Mouse (Mus musculus) kidney, embryonic 16.5 days (tissue): ENCODE data around the gene Pitpnm2. TPM values are rescaled to one million over a fixed set of nuclear protein-coding genes. Genes with fewer than 3 reads are reported as not detected.

ENCODE experiments used
- ATAC-seq: fragments of 200-750 bp; cut with Nextera tagmentation; 2 replicates; pipeline ENCODE4 v1.8.0; 2017; ENCODE audit warnings: moderate TSS enrichment; ENCODE audit not compliant: low FRiP score, low TSS enrichment
- H3K27ac ChIP-seq: fragments of 300-500 bp; sonication (generic); 2 replicates; pipeline ENCODE4 v1.5.1; 2014; ENCODE audit warnings: low read length
- H3K27me3 ChIP-seq: fragments of 300-500 bp; sonication (generic); 2 replicates; pipeline ENCODE4 v1.6.1; 2014; ENCODE audit warnings: low read length, control low read depth, mixed read lengths; ENCODE audit not compliant: insufficient read depth
- H3K36me3 ChIP-seq: fragments of 300-500 bp; sonication (generic); 2 replicates; pipeline ENCODE4 v1.6.1; 2014; ENCODE audit warnings: low read length, control low read depth, mixed read lengths; ENCODE audit not compliant: insufficient read depth
- H3K4me1 ChIP-seq: fragments of 300-500 bp; sonication (generic); 2 replicates; pipeline ENCODE4 v1.6.1; 2014; ENCODE audit warnings: low read length, control low read depth, mixed read lengths; ENCODE audit not compliant: insufficient read depth
- H3K4me2 ChIP-seq: fragments of 300-500 bp; sonication (generic); replicated peaks from 2 replicates; pipeline ENCODE4 v1.6.1; 2014; ENCODE audit warnings: low read depth, low read length
- H3K4me3 ChIP-seq: fragments of 300-500 bp; sonication (generic); 2 replicates; pipeline ENCODE4 v1.5.1; 2014; ENCODE audit warnings: mild to moderate bottlenecking, low read length
- H3K9ac ChIP-seq: fragments of 300-500 bp; sonication (generic); replicated peaks from 2 replicates; pipeline ENCODE4 v1.6.1; 2014; ENCODE audit warnings: low read length
- H3K9me3 ChIP-seq: fragments of 300-500 bp; sonication (generic); 2 replicates; pipeline ENCODE4 v1.6.1; 2016; ENCODE audit warnings: low read length, control low read depth
- WGBS: fragments of 180-500 bp; shearing (Covaris S2); extraction: QIAGEN DNeasy Blood & Tissue Kit; methylation state at CpG from one replicate; pipeline ENCODE4 v1.1.7; 2014; 5-methylcytosine and 5-hydroxymethylcytosine counted together
- polyA plus RNA-seq: library from polyadenylated mRNA; unstranded; fragments of >200 nt; fragmentation: Nextera tagmentation; extraction: Ambion mirVana; gene quantifications from 2 replicates; pipeline ENCODE4 v1.2.1, GENCODE M21; 2015

Gene Pitpnm2
- polyA plus RNA-seq, 1 experiment from 2014 or later, result 4.1 TPM

GRCm38 (mm10) chr5:124082941-124083688, 166.4 kb downstream of the Pitpnm2 start:
- no peak overlapping the region for H3K4me2 ChIP-seq
- no peaks in the 10 kb centered on the region for H3K36me3 ChIP-seq
- no peaks in the 10 kb centered on the region for H3K9me3 ChIP-seq
- H3K27me3 ChIP-seq, result no peaks in the 10 kb centered on the region
- no peak for ATAC-seq
- peaks cover 3% of the 10 kb centered on the region; the same call in 1 of the 2 replicates for H3K4me1 ChIP-seq
- no peak overlapping the region for H3K9ac ChIP-seq
- WGBS, result 89% methylated on average over 17 of the region's 17 CpGs
- H3K4me3 ChIP-seq, result no peak overlapping the region
- no peak overlapping the region for H3K27ac ChIP-seq

GRCm38 (mm10) chr5:124082447-124082846, 167.1 kb downstream of the Pitpnm2 start:
- WGBS, result 82% methylated on average over 10 of the region's 10 CpGs
- ATAC-seq, result no peak

GRCm38 (mm10) chr5:124079880-124080279, 169.7 kb downstream of the Pitpnm2 start:
- Histone ChIP-seq H3K4me1 (peaks cover 20% of the 10 kb centered on the region), H3K4me2 (no peak overlapping the region), H3K36me3 (no peaks in the 10 kb centered on the region), H3K27me3 (no peaks in the 10 kb centered on the region), H3K9me3 (no peaks in the 10 kb centered on the region), H3K4me3 (no peak overlapping the region), H3K27ac (no peak overlapping the region), H3K9ac (no peak overlapping the region)
- no peak for ATAC-seq
- 92% methylated on average over 17 of the region's 17 CpGs for WGBS

More at GRCm38 (mm10) chr5:124082447-124082846, 167.1 kb downstream of the Pitpnm2 start:
- Histone ChIP-seq H3K27me3 (no peaks in the 10 kb centered on the region), H3K4me1 (peaks cover 3% of the 10 kb centered on the region; the same call in 1 of the 2 replicates), H3K4me3 (no peak overlapping the region), H3K9me3 (no peaks in the 10 kb centered on the region), H3K9ac (no peak overlapping the region), H3K4me2 (no peak overlapping the region), H3K27ac (no peak overlapping the region), H3K36me3 (no peaks in the 10 kb centered on the region)

- 64% methylated on average over 9 of the region's 9 CpGs for WGBS
- no peaks in the 10 kb centered on the region for H3K36me3 ChIP-seq
- no peaks in the 10 kb centered on the region for H3K9me3 ChIP-seq
- no peak overlapping the region for H3K4me2 ChIP-seq
- no peak overlapping the region for H3K27ac ChIP-seq
- H3K4me3 ChIP-seq, result no peak overlapping the region
- no peak for ATAC-seq
- H3K27me3 ChIP-seq, result no peaks in the 10 kb centered on the region
- H3K4me1 ChIP-seq, result peaks cover 26% of the 10 kb centered on the region
- H3K9ac ChIP-seq, result no peak overlapping the region
Measured at GRCm38 (mm10) chr5:124078794-124079416, 170.7 kb downstream of the Pitpnm2 start.

GRCm38 (mm10) chr5:124077856-124078460, 171.6 kb downstream of the Pitpnm2 start:
- Histone ChIP-seq H3K9me3 (no peaks in the 10 kb centered on the region), H3K4me3 (no peak overlapping the region), H3K4me1 (peaks cover 36% of the 10 kb centered on the region), H3K27me3 (no peaks in the 10 kb centered on the region), H3K4me2 (no peak overlapping the region), H3K27ac (no peak overlapping the region), H3K9ac (no peak overlapping the region; the same call in 1 of the 2 replicates), H3K36me3 (no peaks in the 10 kb centered on the region)
- no peak for ATAC-seq
- WGBS, result 63% methylated on average over 6 of the region's 6 CpGs

GRCm38 (mm10) chr5:124077241-124077640, 172.3 kb downstream of the Pitpnm2 start:
- no peaks in the 10 kb centered on the region for H3K36me3 ChIP-seq
- no peak for ATAC-seq
- no peak overlapping the region for H3K4me2 ChIP-seq
- no peaks in the 10 kb centered on the region for H3K27me3 ChIP-seq
- no peak overlapping the region for H3K4me3 ChIP-seq
- H3K9ac ChIP-seq, result no peak overlapping the region
- H3K4me1 ChIP-seq, result peaks cover 36% of the 10 kb centered on the region
- H3K9me3 ChIP-seq, result no peaks in the 10 kb centered on the region
- 65% methylated on average over 13 of the region's 13 CpGs for WGBS
- H3K27ac ChIP-seq, result no peak overlapping the region

GRCm38 (mm10) chr5:124076559-124076958, 173.0 kb downstream of the Pitpnm2 start:
- Histone ChIP-seq H3K4me2 (no peak overlapping the region), H3K27ac (no peak overlapping the region), H3K9ac (no peak overlapping the region), H3K27me3 (no peaks in the 10 kb centered on the region), H3K36me3 (no peaks in the 10 kb centered on the region), H3K4me1 (peaks cover 39% of the 10 kb centered on the region), H3K9me3 (no peaks in the 10 kb centered on the region), H3K4me3 (no peak overlapping the region)
- WGBS, result 41% methylated on average over 9 of the region's 9 CpGs
- ATAC-seq, result no peak

GRCm38 (mm10) chr5:124075716-124076115, 173.8 kb downstream of the Pitpnm2 start:
- 63% methylated on average over 9 of the region's 9 CpGs for WGBS
- no peak for ATAC-seq
- H3K27ac ChIP-seq, result peak overlapping the region; percentile 57

GRCm38 (mm10) chr5:124074845-124075307, 174.7 kb downstream of the Pitpnm2 start:
- no peak overlapping the region for H3K4me3 ChIP-seq
- H3K36me3 ChIP-seq, result no peaks in the 10 kb centered on the region
- no peak overlapping the region for H3K4me2 ChIP-seq
- no peak overlapping the region for H3K9ac ChIP-seq
- no peaks in the 10 kb centered on the region for H3K9me3 ChIP-seq
- no peaks in the 10 kb centered on the region for H3K27me3 ChIP-seq
- H3K4me1 ChIP-seq, result peaks cover 41% of the 10 kb centered on the region
- 0 out of 2 replicates have a peak, but pooled peaks have one; percentile 20 for ATAC-seq
- WGBS, result 43% methylated on average over 10 of the region's 10 CpGs
- peak overlapping the region; percentile 57 for H3K27ac ChIP-seq

More at GRCm38 (mm10) chr5:124075716-124076115, 173.8 kb downstream of the Pitpnm2 start:
- H3K4me1 ChIP-seq, result peaks cover 41% of the 10 kb centered on the region
- no peaks in the 10 kb centered on the region for H3K27me3 ChIP-seq
- H3K9me3 ChIP-seq, result no peaks in the 10 kb centered on the region
- H3K36me3 ChIP-seq, result no peaks in the 10 kb centered on the region
- H3K4me3 ChIP-seq, result no peak overlapping the region
- no peak overlapping the region for H3K9ac ChIP-seq
- H3K4me2 ChIP-seq, result no peak overlapping the region
